Mouse (Mus musculus) bone marrow macrophage, adult 2 months (primary cell): ENCODE results near the gene Neurod6.

Experiments used
- CTCF ChIP-seq: IDR thresholded peaks from 2 replicates; pipeline ENCODE4 v1.5.1; 2012; ENCODE audit warnings: low read depth, mild to moderate bottlenecking, low read length, moderate library complexity
- POLR2A ChIP-seq: IDR thresholded peaks from 2 replicates; pipeline ENCODE4 v1.6.1; 2012; ENCODE audit warnings: mild to moderate bottlenecking, low read depth, low read length, borderline replicate concordance

GRCm38 (mm10) chr6:55676663-55677311 is 4.3 kb downstream of the Neurod6 start:
- TF ChIP-seq POLR2A = no peak
- TF ChIP-seq CTCF = no peak
